Mouse (Mus musculus) urinary bladder, adult 2 months (tissue): Measurements from ENCODE around the gene Esr2. TPM values are rescaled to one million over a fixed set of nuclear protein-coding genes. Genes with fewer than 3 reads are reported as not detected.
A peak's percentile ranks its signal among the peaks of the same experiment; 100 is the strongest.
"Not testable (repeated sequence)": the region's sequence is repeated elsewhere in the genome, so short reads cannot be mapped to it uniquely, and the experiment has no call there.

ENCODE experiments used
- DNase-seq: peaks from one replicate; pipeline ENCODE4 v3.0.0; 2022; ENCODE audit warnings: low spot score
- polyA plus RNA-seq: library from polyadenylated mRNA; depleted of rRNA; stranded (reverse); fragments of >200 nt; gene quantifications from 2 replicates; pipeline ENCODE4 v1.2.3, GENCODE M21; 2012; rRNA removed

Gene Esr2
- 0.46 and 0.55 TPM in 2 replicates for polyA plus RNA-seq

GRCm38 (mm10) chr12:76177000-76177863, at the start of gene Esr2:
Esr2 (minus strand) TSS chr12:76177259.
- no peak for DNase-seq

GRCm38 (mm10) chr12:76222104-76222503, 45.0 kb upstream of the Esr2 start:
- DNase-seq: not testable (repeated sequence)

GRCm38 (mm10) chr12:76216716-76217115, 39.7 kb upstream of the Esr2 start:
- DNase-seq: no peak

GRCm38 (mm10) chr12:76215121-76215520, 38.1 kb upstream of the Esr2 start:
- no peak for DNase-seq

- no peak for DNase-seq
These were observed 32.4 kb upstream of the Esr2 start for GRCm38 (mm10) chr12:76209429-76209974.

- DNase-seq: no peak
These were observed 23.3 kb upstream of the Esr2 start for GRCm38 (mm10) chr12:76200326-76200725.

GRCm38 (mm10) chr12:76197071-76197470, 20.0 kb upstream of the Esr2 start:
- DNase-seq: no peak

- DNase-seq: no peak
These were observed 19.6 kb upstream of the Esr2 start for GRCm38 (mm10) chr12:76196709-76197054.

GRCm38 (mm10) chr12:76195912-76196708, 19.1 kb upstream of the Esr2 start:
- peak; percentile 79 for DNase-seq

GRCm38 (mm10) chr12:76194526-76194925, 17.5 kb upstream of the Esr2 start:
- DNase-seq: no peak

- DNase-seq: no peak
These were observed 13.9 kb upstream of the Esr2 start for GRCm38 (mm10) chr12:76190940-76191339.

GRCm38 (mm10) chr12:76187849-76188248, 10.8 kb upstream of the Esr2 start:
- DNase-seq: no peak

- DNase-seq: no peak
These were observed 9.4 kb upstream of the Esr2 start for GRCm38 (mm10) chr12:76186473-76186872.

GRCm38 (mm10) chr12:76185167-76185816, 8.2 kb upstream of the Esr2 start:
- DNase-seq: no peak

- DNase-seq: no peak
These were observed 7.2 kb upstream of the Esr2 start for GRCm38 (mm10) chr12:76184271-76184670.

- DNase-seq: no peak
These were observed 5.8 kb upstream of the Esr2 start for GRCm38 (mm10) chr12:76182831-76183230.

- no peak for DNase-seq
These were observed 4.4 kb upstream of the Esr2 start for GRCm38 (mm10) chr12:76181471-76181870.

- DNase-seq: no peak
These were observed 3.4 kb upstream of the Esr2 start for GRCm38 (mm10) chr12:76180442-76180841.

GRCm38 (mm10) chr12:76179527-76179926, 2.5 kb upstream of the Esr2 start:
- DNase-seq: no peak

- no peak for DNase-seq
These were observed 2.0 kb upstream of the Esr2 start for GRCm38 (mm10) chr12:76179051-76179450.

- DNase-seq: no peak
These were observed 932 bp upstream of the Esr2 start for GRCm38 (mm10) chr12:76177864-76178518.

- no peak for DNase-seq
These were observed 11.4 kb downstream of the Esr2 start for GRCm38 (mm10) chr12:76165641-76166040.
